8 mouse cellular contexts compared by ENCODE assay signal in genomic region chr11:98717904-98718303, GRCm38 (mm10). TPM values are rescaled to one million over a fixed set of nuclear protein-coding genes. Genes with fewer than 3 reads are reported as not detected.
DNase-seq lines count a peak whose midpoint lies in the region; ATAC-seq lines count a peak whose summit lies in the region.

No protein-coding gene starts in this region.

- no peaks in the 10 kb centered on the region for H3K9me3 ChIP-seq in kidney, embryonic 16.5 days (ENCODE audit: low read length)
- no peaks in the 10 kb centered on the region for H3K9me3 ChIP-seq in forebrain, embryonic 10.5 days

- peak; percentile 73 for DNase-seq in kidney, adult 18-20 months
- DNase-seq in brain, adult 2 months (ENCODE audit: low read depth, low spot score), result peak; percentile 87
- DNase-seq in forebrain, embryonic 10.5 days (ENCODE audit: extremely low spot score, low spot score), result peak; percentile 67
- peak; percentile 76 to 77 for DNase-seq in left cerebral cortex, adult 8-10 months (ENCODE audit: low spot score in 2 of 2)
- DNase-seq in mesoderm, embryonic 11.5 days (ENCODE audit: low read depth, low spot score), result peak; percentile 72
- peak; percentile 78 for DNase-seq in telencephalon, adult 2 months (ENCODE audit: low read depth, low spot score)

- no peak overlapping the region for H3K27ac ChIP-seq in kidney, embryonic 16.5 days (ENCODE audit: low read length)
- H3K27ac ChIP-seq in forebrain, embryonic 10.5 days, result 0 out of 2 replicates have a peak overlapping the region, but pooled peaks have one; percentile 33

- H3K4me1 ChIP-seq in kidney, embryonic 16.5 days (ENCODE audit: insufficient read depth, low read length), result peaks cover 20% of the 10 kb centered on the region
- peaks cover 15% of the 10 kb centered on the region for H3K4me1 ChIP-seq in forebrain, embryonic 10.5 days

- H3K36me3 ChIP-seq in kidney, embryonic 16.5 days (ENCODE audit: insufficient read depth, low read length), result peaks cover 39% of the 10 kb centered on the region
- H3K36me3 ChIP-seq in forebrain, embryonic 10.5 days (replicated peaks), result peaks cover 64% of the 10 kb centered on the region

- H3K4me2 ChIP-seq in kidney, embryonic 16.5 days (replicated peaks; ENCODE audit: low read depth, low read length), result no peak overlapping the region

- H3K4me3 ChIP-seq in kidney, embryonic 16.5 days (ENCODE audit: low read length), result no peak overlapping the region
- no peak overlapping the region for H3K4me3 ChIP-seq in forebrain, embryonic 10.5 days

- no peaks in the 10 kb centered on the region for H3K27me3 ChIP-seq in kidney, embryonic 16.5 days (ENCODE audit: insufficient read depth, low read length)
- H3K27me3 ChIP-seq in forebrain, embryonic 10.5 days (ENCODE audit: poor library complexity, severe bottlenecking), result no peaks in the 10 kb centered on the region

- ATAC-seq in kidney, embryonic 16.5 days (ENCODE audit: low FRiP score, low TSS enrichment), result no peak
- ATAC-seq in hematopoietic stem cell, adult 5-6 weeks (replicated peaks in 1 of 2; ENCODE audit: insufficient read depth in 1 of 2, low FRiP score in 2 of 2, low TSS enrichment in 1 of 2, low read depth in 1 of 2, poor library complexity in 2 of 2, severe bottlenecking in 2 of 2), result peak; percentile 56 to 72; a peak in 2 of 4 replicates

- no peak overlapping the region for H3K9ac ChIP-seq in kidney, embryonic 16.5 days (replicated peaks; ENCODE audit: low read length)

- WGBS in kidney, embryonic 16.5 days, result 22% methylated on average over 13 of the region's 13 CpGs
- WGBS in forebrain, embryonic 10.5 days, result 22% methylated on average over 13 of the region's 13 CpGs

RNA-seq across cellular contexts. Expression of gene Med24, which starts 11.3 kb away (rescaled TPM):
- polyA plus RNA-seq in kidney, embryonic 16.5 days (2015; fragmentation: Nextera tagmentation; extraction: Ambion mirVana), result 71.4 and 73.9 TPM in 2 replicates
- 69.7 and 77.3 TPM in 2 replicates for polyA plus RNA-seq in forebrain, embryonic 10.5 days (2016; fragmentation: Nextera tagmentation; extraction: Ambion mirVana)
- total RNA-seq in hematopoietic stem cell, adult 5-6 weeks (2017), result 25.7 and 30.2 TPM in 2 replicates
- total RNA-seq in left cerebral cortex, adult 8-10 months (2022), result 100 to 1,000 TPM; 109 to 128 (median 117) TPM

RNA-seq across cellular contexts. Expression of gene Csf3, which starts 16.8 kb away (rescaled TPM):
- polyA plus RNA-seq in kidney, embryonic 16.5 days (2015; fragmentation: Nextera tagmentation; extraction: Ambion mirVana), result 0.11 TPM in 1 of 2 replicates, not detected in the other
- not detected in 2 replicates for polyA plus RNA-seq in forebrain, embryonic 10.5 days (2016; fragmentation: Nextera tagmentation; extraction: Ambion mirVana)
- total RNA-seq in hematopoietic stem cell, adult 5-6 weeks (2017), result not detected in 2 replicates
- not detected for total RNA-seq in left cerebral cortex, adult 8-10 months (2022)

RNA-seq across cellular contexts. Expression of gene Thra, which starts 22.5 kb away (rescaled TPM):
- polyA plus RNA-seq in kidney, embryonic 16.5 days (2015; fragmentation: Nextera tagmentation; extraction: Ambion mirVana), result 24.4 and 25.9 TPM in 2 replicates
- 9.5 and 10.9 TPM in 2 replicates for polyA plus RNA-seq in forebrain, embryonic 10.5 days (2016; fragmentation: Nextera tagmentation; extraction: Ambion mirVana)
- 25.3 and 36.8 TPM in 2 replicates for total RNA-seq in hematopoietic stem cell, adult 5-6 weeks (2017)
- total RNA-seq in left cerebral cortex, adult 8-10 months (2022), result 100 to 1,000 TPM; 713 to 794 (median 760) TPM

RNA-seq across cellular contexts. Expression of gene Psmd3, which starts 35.5 kb away (rescaled TPM):
- 289 and 303 TPM in 2 replicates for polyA plus RNA-seq in kidney, embryonic 16.5 days (2015; fragmentation: Nextera tagmentation; extraction: Ambion mirVana)
- polyA plus RNA-seq in forebrain, embryonic 10.5 days (2016; fragmentation: Nextera tagmentation; extraction: Ambion mirVana), result 255 and 259 TPM in 2 replicates
- total RNA-seq in hematopoietic stem cell, adult 5-6 weeks (2017), result 50.2 and 59.3 TPM in 2 replicates
- 100 to 1,000 TPM; 129 to 137 (median 132) TPM for total RNA-seq in left cerebral cortex, adult 8-10 months (2022)

RNA-seq across cellular contexts. Expression of gene Gsdma, which starts 53.8 kb away (rescaled TPM):
- not detected in 2 replicates for polyA plus RNA-seq in kidney, embryonic 16.5 days (2015; fragmentation: Nextera tagmentation; extraction: Ambion mirVana)
- polyA plus RNA-seq in forebrain, embryonic 10.5 days (2016; fragmentation: Nextera tagmentation; extraction: Ambion mirVana), result not detected in 2 replicates
- total RNA-seq in hematopoietic stem cell, adult 5-6 weeks (2017), result not detected in 2 replicates
- not detected for total RNA-seq in left cerebral cortex, adult 8-10 months (2022)

Comparison
In these comparisons a context has a peak if more than half of its experiments do, and no peak if none do; other contexts are left out.
1. RNA of gene Thra, which starts 22.5 kb away (total RNA-seq): 713 to 794 TPM in left cerebral cortex, adult 8-10 months; 25.3 to 36.8 TPM in hematopoietic stem cell, adult 5-6 weeks; every median in the first group is over 10 times any median in the second.
2. Peak in every context shown above with its lines, with median percentiles within 50 percentile points of each other: DNase-seq.